Mouse (Mus musculus) cerebellum, postnatal 36 days (tissue): Measurements from ENCODE around the gene Shisal1.
A peak's percentile ranks its signal among the peaks of the same experiment; 100 is the strongest.

ENCODE experiments used
- DNase-seq, 2 experiments: peaks; one replicate each; pipeline ENCODE4 v3.0.0; 2021 to 2022; ENCODE audit warnings: mixed read lengths in 2 of 2

Gene Shisal1

DNA sequence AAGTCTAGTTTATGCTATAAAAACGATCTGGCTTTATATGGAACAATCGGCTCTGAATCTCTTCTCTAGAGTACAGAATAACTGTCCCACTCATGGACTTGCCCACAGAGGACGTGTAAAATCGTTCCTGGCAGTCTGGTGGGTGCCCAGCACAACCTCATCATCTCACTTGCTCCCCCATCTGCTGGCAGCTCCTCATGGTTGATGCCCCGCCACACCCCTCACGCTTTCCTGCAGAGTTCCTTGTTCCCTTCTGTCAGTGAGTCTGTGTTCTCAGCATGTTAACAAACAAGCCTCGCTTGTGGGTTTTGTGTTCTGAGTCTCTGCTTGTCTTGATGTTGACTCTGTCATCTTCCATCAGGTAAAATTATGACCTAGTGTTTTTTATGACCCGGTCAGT is 79.5 kb downstream of the Shisal1 start:
- DNase-seq, result no peak

- peak; percentile 59 to 63 for DNase-seq
Observed at GRCm38 (mm10) chr15:84366574-84366989, 80.3 kb downstream of the Shisal1 start.

- DNase-seq, result no peak
Observed at GRCm38 (mm10) chr15:84365675-84366381, 81.1 kb downstream of the Shisal1 start.

GRCm38 (mm10) chr15:84364746-84365145 is 82.2 kb downstream of the Shisal1 start:
- no peak for DNase-seq

DNA sequence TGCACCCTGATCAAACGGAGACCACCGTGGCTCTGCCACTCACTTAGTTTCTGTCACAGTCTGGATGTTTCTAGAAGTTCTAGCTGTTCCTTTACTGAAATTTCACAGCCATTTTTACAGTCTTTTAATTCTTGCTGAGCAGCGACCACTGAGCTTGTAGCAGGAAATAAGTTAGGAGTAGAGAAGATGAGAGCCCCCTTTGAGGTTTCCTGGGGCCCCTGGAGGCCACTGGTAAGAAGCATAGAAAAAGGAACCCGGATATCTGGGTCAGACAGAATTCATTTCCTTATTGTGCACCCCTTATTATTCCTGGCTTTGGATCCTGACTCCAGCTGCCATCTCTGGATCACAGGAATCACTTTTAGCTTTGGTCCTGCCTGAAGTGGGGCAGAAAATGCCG is 91.8 kb downstream of the Shisal1 start:
- no peak for DNase-seq

- no peak for DNase-seq
Observed at GRCm38 (mm10) chr15:84351915-84352844, 94.7 kb downstream of the Shisal1 start.

DNA sequence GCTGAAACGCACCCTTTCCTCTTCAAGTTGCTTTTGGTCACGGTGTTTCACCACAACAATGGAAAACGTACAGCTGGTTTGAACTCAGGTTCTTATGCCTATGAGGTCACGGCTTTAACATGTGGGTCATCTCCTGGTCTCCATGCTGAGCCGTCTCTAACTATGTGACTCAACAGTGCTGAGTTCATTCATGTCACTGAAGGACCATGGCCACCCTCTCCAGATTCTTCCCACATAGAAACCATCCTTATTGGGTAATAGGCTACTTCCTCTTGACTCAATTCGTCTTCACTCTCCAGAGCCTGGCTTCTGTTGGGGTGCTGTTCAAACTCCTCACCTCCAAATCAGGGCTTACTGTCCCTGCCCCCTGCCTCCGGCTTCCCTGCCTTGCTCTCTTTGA is 95.6 kb downstream of the Shisal1 start:
- DNase-seq, result no peak

- no peak for DNase-seq
Observed at GRCm38 (mm10) chr15:84349915-84350738, 96.8 kb downstream of the Shisal1 start.

- DNase-seq, result no peak
Observed at GRCm38 (mm10) chr15:84348769-84349168, 98.1 kb downstream of the Shisal1 start.

GRCm38 (mm10) chr15:84340926-84341325 is 106.0 kb downstream of the Shisal1 start:
- no peak for DNase-seq

- no peak for DNase-seq
Observed at GRCm38 (mm10) chr15:84337599-84337998, 109.3 kb downstream of the Shisal1 start.

DNA sequence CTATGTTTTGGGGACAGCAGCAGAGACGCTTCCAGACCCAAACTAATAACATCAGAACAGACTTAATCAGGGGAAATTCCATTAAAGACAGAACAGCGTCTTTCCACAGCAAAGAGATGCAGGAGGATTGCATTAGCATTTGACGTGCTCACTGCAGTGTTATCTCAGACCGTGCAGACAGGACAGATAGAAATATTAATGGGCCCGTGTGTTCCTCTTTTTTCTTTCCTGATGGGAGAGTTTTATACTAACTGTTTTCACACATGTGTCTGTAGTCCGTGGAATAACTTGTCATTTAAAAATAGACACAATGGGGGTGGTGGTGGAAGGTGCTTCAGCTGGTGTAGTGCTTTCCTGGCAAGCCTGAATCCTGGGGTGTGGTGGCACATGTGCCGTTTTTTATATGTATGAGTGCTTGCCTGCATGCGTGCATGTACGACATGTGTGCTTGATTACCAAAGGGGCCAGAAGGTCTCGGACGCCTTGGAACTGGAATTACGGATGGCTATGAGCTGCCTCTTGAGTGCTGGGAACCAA is 110.5 kb downstream of the Shisal1 start:
- DNase-seq, result no peak

GRCm38 (mm10) chr15:84331066-84331612 is 115.8 kb downstream of the Shisal1 start:
- DNase-seq, result no peak

GRCm38 (mm10) chr15:84329940-84330339 is 117.0 kb downstream of the Shisal1 start:
- no peak for DNase-seq
